Mouse (Mus musculus) forebrain, embryonic 14.5 days (tissue): ENCODE measurements around the gene 5330417H12Rik. TPM values are rescaled to one million over a fixed set of nuclear protein-coding genes. Genes with fewer than 3 reads are reported as not detected.

Source experiments
- ATAC-seq: fragments of 200-750 bp; cut with Nextera tagmentation; 2 replicates; pipeline ENCODE4 v1.8.0; 2017; ENCODE audit warnings: mild to moderate bottlenecking, moderate library complexity
- DNase-seq: peaks from one replicate; pipeline ENCODE4 v3.0.0-alpha.2; 2015; ENCODE audit warnings: low spot score
- H3K27ac ChIP-seq: fragments of 300-500 bp; sonication (generic); 2 replicates; pipeline ENCODE4 v1.5.1; 2014; ENCODE audit warnings: low read depth, mild to moderate bottlenecking, control low read depth, low read length, moderate library complexity
- H3K27me3 ChIP-seq: fragments of 300-500 bp; sonication (generic); replicated peaks from 2 replicates; pipeline ENCODE4 v1.6.1; 2014; ENCODE audit warnings: low read length, control low read depth, mixed read lengths; ENCODE audit not compliant: control insufficient read depth, insufficient read depth
- H3K36me3 ChIP-seq: fragments of 300-500 bp; sonication (generic); 2 replicates; pipeline ENCODE4 v1.6.1; 2014; ENCODE audit warnings: low read length, control low read depth; ENCODE audit not compliant: control insufficient read depth, insufficient read depth
- H3K4me1 ChIP-seq: fragments of 300-500 bp; sonication (generic); 2 replicates; pipeline ENCODE4 v1.6.1; 2014; ENCODE audit warnings: antibody characterized with exemption, low read length, control low read depth; ENCODE audit not compliant: control insufficient read depth, insufficient read depth
- H3K4me2 ChIP-seq: fragments of 300-500 bp; sonication (generic); 2 replicates; pipeline ENCODE4 v1.6.1; 2014; ENCODE audit warnings: mild to moderate bottlenecking, control low read depth, low read length
- H3K4me3 ChIP-seq: fragments of 300-500 bp; sonication (generic); 2 replicates; pipeline ENCODE4 v1.5.1; 2014; ENCODE audit warnings: low read depth, low read length, control low read depth
- H3K9ac ChIP-seq: fragments of 300-500 bp; sonication (generic); 2 replicates; pipeline ENCODE4 v1.6.1; 2014; ENCODE audit warnings: mild to moderate bottlenecking, low read length, control low read depth, moderate library complexity
- H3K9me3 ChIP-seq: fragments of 300-500 bp; sonication (generic); replicated peaks from 2 replicates; pipeline ENCODE4 v1.6.1; 2016; ENCODE audit warnings: low read length, control low read depth, mixed read lengths; ENCODE audit not compliant: control insufficient read depth
- WGBS: fragments of 180-500 bp; shearing (Covaris S2); extraction: QIAGEN DNeasy Blood & Tissue Kit; methylation state at CpG from one replicate; pipeline ENCODE4 v1.1.7; 2014; 5-methylcytosine and 5-hydroxymethylcytosine counted together
- polyA plus RNA-seq: library from polyadenylated mRNA; unstranded; fragments of >200 nt; fragmentation: Nextera tagmentation; extraction: Ambion mirVana; gene quantifications from 2 replicates; pipeline ENCODE4 v1.2.1, GENCODE M21; 2014

5330417H12Rik gene
- not detected in 2 replicates for polyA plus RNA-seq

DNA sequence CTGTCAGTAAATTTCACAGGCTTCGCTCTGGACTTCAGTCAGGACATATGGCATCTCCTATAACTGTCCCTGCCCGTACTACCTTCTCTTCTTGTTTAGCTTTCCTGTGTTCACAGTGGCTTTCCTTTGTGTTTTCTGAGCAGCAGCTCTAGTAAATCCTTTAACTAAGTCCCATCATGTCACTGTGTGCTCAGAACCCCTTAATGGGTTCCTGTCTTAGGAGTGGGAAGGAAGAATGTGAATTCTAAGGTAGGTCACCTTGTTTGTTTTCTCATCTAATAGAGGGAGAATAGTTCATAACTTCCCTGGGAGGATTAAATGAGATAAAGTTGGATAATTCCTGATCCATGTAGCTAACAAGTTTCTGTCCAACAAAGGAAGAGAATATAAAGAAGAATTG, at the start of gene 5330417H12Rik:
Gene 5330417H12Rik, minus strand, starts transcription at position 101 of the 400 bp plus-strand sequence.
- Histone ChIP-seq H3K4me2 (no peak within 1 kb of the TSS), H3K36me3 (no peaks in the 10 kb centered on the region), H3K27me3 (no peaks in the 10 kb centered on the region), H3K27ac (no peak within 1 kb of the TSS), H3K4me1 (no peaks in the 10 kb centered on the region), H3K4me3 (no peak within 1 kb of the TSS), H3K9ac (no peak within 1 kb of the TSS), H3K9me3 (no peaks in the 10 kb centered on the region)
- ATAC-seq (no peak), DNase-seq (no peak)
- WGBS, result 67% methylated on average over 2 of the region's 2 CpGs

DNA sequence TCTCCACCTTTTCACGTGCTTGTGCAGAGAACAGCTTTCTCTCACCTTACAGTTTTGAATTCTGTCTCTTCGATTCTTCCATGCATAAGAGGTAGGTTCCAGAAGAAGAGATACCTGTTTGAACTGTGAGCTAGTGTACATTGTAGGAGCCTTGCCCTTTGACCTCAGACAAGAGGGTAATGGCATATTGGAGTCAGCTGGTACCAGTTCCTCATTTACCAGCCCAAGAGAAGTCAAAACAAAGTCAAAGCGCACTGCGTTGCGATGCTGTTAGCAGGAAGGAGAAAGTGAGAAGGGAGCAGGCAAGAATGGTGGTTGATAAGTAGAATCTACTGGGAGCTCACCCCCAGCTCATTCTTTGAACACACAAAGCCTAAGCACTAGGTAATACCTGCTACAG, 43.6 kb upstream of the 5330417H12Rik start:
- DNase-seq, result no peak
- no peak overlapping the region for H3K4me3 ChIP-seq

GRCm38 (mm10) chr7:107666262-107666902, 41.4 kb upstream of the 5330417H12Rik start:
- ATAC-seq (peak; percentile 16; the same call in 1 of the 2 replicates), DNase-seq (no peak)
- peak overlapping the region; percentile 32 for H3K4me2 ChIP-seq
- no peaks in the 10 kb centered on the region for H3K9me3 ChIP-seq
- H3K27ac ChIP-seq, result no peak overlapping the region; the same call in 1 of the 2 replicates
- peaks cover 18% of the 10 kb centered on the region for H3K4me1 ChIP-seq
- H3K27me3 ChIP-seq, result no peaks in the 10 kb centered on the region
- peak overlapping the region; percentile 11 for H3K4me3 ChIP-seq
- 48% methylated on average over 13 of the region's 13 CpGs for WGBS
- no peaks in the 10 kb centered on the region for H3K36me3 ChIP-seq
- peak overlapping the region; percentile 49 for H3K9ac ChIP-seq

More for the DNA sequence above, 43.6 kb upstream of the 5330417H12Rik start:
- no peak overlapping the region for H3K4me2 ChIP-seq
- H3K4me1 ChIP-seq, result peaks cover 18% of the 10 kb centered on the region
- no peak overlapping the region for H3K9ac ChIP-seq
- H3K27me3 ChIP-seq, result no peaks in the 10 kb centered on the region
- no peaks in the 10 kb centered on the region for H3K36me3 ChIP-seq
- no peaks in the 10 kb centered on the region for H3K9me3 ChIP-seq
- 92% methylated on average over 5 of the region's 5 CpGs for WGBS
- no peak for ATAC-seq
- H3K27ac ChIP-seq, result no peak overlapping the region

- Histone ChIP-seq H3K36me3 (no peaks in the 10 kb centered on the region), H3K9me3 (no peaks in the 10 kb centered on the region), H3K27me3 (no peaks in the 10 kb centered on the region), H3K4me1 (peaks cover 18% of the 10 kb centered on the region), H3K4me3 (peak overlapping the region; percentile 11), H3K9ac (peak overlapping the region; percentile 49), H3K4me2 (peak overlapping the region; percentile 32), H3K27ac (peak overlapping the region; percentile 5; the same call in 1 of the 2 replicates)
- 7% methylated on average over 9 of the region's 9 CpGs for WGBS
- peak; percentile 72 for DNase-seq
- peak; percentile 65 for ATAC-seq
Measured at GRCm38 (mm10) chr7:107665586-107666261, 40.8 kb upstream of the 5330417H12Rik start.

- Histone ChIP-seq H3K4me1 (peaks cover 18% of the 10 kb centered on the region), H3K9me3 (no peaks in the 10 kb centered on the region), H3K9ac (peak overlapping the region; percentile 49), H3K4me3 (no peak overlapping the region), H3K27me3 (no peaks in the 10 kb centered on the region), H3K27ac (peak overlapping the region; percentile 5; the same call in 1 of the 2 replicates), H3K36me3 (no peaks in the 10 kb centered on the region), H3K4me2 (peak overlapping the region; percentile 32)
- 28% methylated on average over 4 of the region's 4 CpGs for WGBS
- DNase-seq (peak; percentile 25), ATAC-seq (no peak)
Measured at GRCm38 (mm10) chr7:107665221-107665585, 40.2 kb upstream of the 5330417H12Rik start.

DNA sequence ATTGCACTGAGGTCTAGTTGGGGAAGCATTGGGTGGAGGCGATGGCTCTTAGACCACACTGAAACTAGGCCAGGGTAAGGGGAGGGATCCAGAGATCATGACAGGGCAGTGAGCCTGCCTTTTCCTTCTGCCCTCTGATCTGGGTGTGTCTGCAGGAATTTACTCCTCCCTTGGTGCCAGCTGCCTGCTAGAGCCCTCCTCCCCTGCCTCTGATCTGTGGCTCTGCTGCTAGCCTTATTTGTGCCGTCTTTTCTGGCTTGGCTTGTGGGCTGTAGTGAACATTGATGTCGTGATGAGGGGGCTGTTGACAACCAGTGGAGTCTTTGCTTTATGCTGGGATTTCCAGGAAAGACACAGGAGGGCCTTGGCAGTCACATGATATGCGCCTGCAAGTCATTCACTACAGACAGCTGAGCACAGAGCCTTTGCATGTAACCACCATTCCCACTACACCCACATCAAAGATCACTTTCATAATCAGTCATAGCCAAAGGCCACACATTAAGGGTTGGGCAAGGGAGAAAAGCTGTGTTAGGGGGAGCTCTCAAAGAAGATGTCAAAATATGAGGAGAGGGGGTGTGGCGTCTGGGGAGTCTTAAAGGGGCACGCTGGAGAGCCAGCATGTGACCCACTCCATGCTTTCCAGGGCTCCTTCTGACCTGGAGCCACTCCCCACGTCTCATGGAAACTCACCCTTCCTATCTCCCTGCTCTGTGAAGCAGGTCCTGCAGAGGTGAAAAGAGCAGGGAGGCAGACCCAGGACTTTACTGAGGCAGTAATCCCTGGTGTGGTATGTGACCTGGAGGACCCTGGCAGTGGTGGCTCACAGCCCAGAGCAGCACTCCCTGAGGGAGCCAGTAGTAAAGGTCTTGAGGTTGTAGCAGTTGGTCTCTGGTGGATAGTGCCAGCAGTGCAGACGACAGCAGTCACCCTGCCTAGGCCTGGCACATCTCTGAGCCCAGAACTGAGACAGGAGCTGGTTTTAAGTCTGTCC, 39.4 kb upstream of the 5330417H12Rik start:
- peak overlapping the region; percentile 33; the same call in 1 of the 2 replicates for H3K27ac ChIP-seq
- H3K9ac ChIP-seq, result no peak overlapping the region
- H3K4me2 ChIP-seq, result no peak overlapping the region
- H3K4me3 ChIP-seq, result no peak overlapping the region
- ATAC-seq, result no peak
- 56% methylated on average over 8 of the region's 8 CpGs for WGBS
- no peaks in the 10 kb centered on the region for H3K9me3 ChIP-seq
- peaks cover 18% of the 10 kb centered on the region for H3K4me1 ChIP-seq
- no peaks in the 10 kb centered on the region for H3K27me3 ChIP-seq
- DNase-seq, result no peak
- no peaks in the 10 kb centered on the region for H3K36me3 ChIP-seq

DNA sequence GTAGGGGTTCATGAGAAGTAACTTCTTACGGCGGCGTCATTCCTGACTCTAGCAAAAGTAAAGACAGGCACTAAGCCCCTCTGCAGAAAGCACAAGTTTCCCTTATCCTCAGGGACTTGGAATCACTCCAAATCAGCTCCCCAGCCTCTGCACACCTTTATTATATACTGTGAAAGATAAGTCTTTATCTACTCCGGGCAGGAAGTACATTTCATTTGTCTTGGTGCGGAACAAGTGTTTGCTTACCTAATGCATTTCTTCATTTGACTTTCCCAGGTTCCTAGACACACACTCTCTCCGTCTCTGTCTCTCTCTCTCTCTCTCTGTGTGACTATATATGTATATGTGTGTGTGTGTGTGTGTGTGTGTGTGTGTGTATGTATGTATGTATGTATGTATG, 38.7 kb upstream of the 5330417H12Rik start:
- no peak for ATAC-seq
- H3K9me3 ChIP-seq, result no peaks in the 10 kb centered on the region
- H3K4me2 ChIP-seq, result no peak overlapping the region
- H3K4me3 ChIP-seq, result no peak overlapping the region
- DNase-seq, result no peak
- no peak overlapping the region for H3K27ac ChIP-seq
- no peaks in the 10 kb centered on the region for H3K27me3 ChIP-seq
- WGBS, result 82% methylated on average over 6 of the region's 6 CpGs
- H3K4me1 ChIP-seq, result peaks cover 18% of the 10 kb centered on the region
- no peaks in the 10 kb centered on the region for H3K36me3 ChIP-seq
- H3K9ac ChIP-seq, result no peak overlapping the region

DNA sequence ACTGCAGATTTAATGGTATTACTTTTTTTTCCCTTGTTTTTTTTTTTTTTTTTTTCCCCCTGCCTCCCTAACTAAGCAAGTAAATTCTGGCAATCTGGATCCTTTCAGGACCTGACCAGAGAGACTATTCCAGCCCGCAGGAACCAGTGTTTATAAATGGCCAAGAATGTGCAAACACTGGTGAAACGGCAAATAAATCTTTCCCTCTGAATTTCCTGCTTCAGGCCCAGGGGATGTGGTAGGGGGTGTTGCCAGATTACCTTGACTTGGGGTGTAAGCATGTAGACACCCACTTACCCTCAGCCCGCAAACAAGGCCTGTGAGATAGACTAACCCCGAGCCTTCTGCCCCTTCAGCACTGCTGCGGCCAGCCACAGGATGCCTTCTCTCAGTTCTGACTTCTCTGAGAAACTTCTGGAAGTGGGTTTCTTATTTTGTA, 36.9 kb upstream of the 5330417H12Rik start:
- ATAC-seq (no peak), DNase-seq (no peak)
- Histone ChIP-seq H3K4me2 (no peak overlapping the region), H3K27ac (no peak overlapping the region), H3K27me3 (no peaks in the 10 kb centered on the region), H3K9me3 (no peaks in the 10 kb centered on the region), H3K4me1 (peaks cover 18% of the 10 kb centered on the region), H3K9ac (no peak overlapping the region), H3K36me3 (no peaks in the 10 kb centered on the region), H3K4me3 (no peak overlapping the region)
- WGBS, result 67% methylated on average over 5 of the region's 5 CpGs
